Mouse (Mus musculus): ENCODE results near the gene Nsmce4a.

DNA sequence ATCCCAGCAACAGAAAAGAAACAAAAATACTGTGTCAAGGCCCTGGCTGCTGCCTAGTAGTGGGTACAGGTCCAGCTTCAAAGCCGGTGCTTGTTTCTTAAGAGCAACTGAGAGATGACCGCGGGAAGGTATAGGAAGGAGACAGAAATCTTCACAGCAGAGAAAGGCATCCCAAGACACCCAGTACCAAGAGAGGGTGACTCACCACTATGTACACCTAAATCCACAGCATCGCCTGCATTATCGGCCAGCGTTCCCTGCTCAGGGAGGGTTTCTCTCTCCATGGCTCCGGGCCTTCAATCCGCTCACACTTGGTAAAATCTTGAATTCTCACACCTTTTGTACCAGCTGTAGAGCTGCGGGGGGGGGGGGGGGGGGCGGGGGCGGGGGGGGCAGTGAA lies at the start of gene Nsmce4a:
- TF ChIP-seq POLR2A (IDR thresholded peaks at IDR 0.05; ENCODE audit: borderline replicate concordance, insufficient read depth, low read length) (no peak), CTCF (IDR thresholded peaks at IDR 0.05; ENCODE audit: borderline replicate concordance, insufficient read depth, low read depth, low read length) (no peak)

Data from cerebellum, adult 2 months (tissue).